Mouse (Mus musculus): ENCODE measurements around the gene Tbc1d8.

DNA sequence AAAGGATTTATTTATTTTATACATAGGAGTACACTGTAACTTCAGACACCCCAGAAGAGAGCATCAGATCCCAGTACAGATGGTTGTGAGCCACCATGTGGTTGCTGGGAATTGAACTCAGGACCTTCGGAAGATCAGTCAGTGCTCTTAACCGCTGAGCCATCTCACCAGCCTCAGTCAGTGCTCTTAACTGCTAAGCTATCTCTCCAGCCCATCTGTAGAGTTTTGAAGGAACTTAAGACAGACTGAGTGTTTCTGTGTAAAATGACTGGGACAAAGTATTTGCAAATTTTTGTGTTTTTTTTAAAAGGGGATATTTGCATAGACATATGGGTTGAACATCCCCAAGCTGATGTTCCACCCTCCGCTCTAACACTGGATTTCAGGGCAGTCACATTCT, 78.4 kb downstream of the Tbc1d8 start:
- no peak for TF ChIP-seq CTCF (IDR thresholded peaks at IDR 0.05; ENCODE audit: low read depth)
- TF ChIP-seq EP300 (optimal IDR thresholded peaks at IDR 0.05) = no peak
